ENCODE assay signal across 22 mouse cellular contexts in the genomic region with DNA sequence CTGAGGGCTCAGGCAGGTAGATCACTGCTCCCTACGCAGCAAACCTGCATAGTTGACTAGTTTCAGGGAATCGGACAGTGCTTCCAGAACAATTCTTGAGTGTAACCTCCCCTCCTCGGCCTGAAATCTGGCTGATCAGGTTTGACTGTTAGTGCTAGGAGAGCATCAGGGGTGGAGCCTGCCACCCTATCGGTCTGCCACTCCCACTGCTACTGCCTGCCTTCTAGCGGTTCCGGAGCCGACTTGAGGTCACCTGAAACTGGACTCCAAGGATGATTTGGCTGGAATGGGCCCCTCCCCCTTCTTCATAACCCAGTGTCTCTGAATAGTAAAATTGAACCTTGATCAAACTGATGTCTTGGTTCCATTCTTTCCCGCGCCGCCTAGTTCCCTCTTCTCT. TPM values are rescaled to one million over a fixed set of nuclear protein-coding genes. Genes with fewer than 3 reads are reported as not detected.
"Had no signal": no experiment of that assay in that cellular context is flagged by ENCODE, and none has a peak within 500 bp of the region (broad histone marks: within the 10 kb centered on the region; RNA-seq: fewer than 3 reads in every experiment).

No protein-coding gene starts in this region.

- H3K27ac ChIP-seq: limb, embryonic 13.5 days; midbrain, embryonic 13.5 days had no signal

- H3K4me1 ChIP-seq: limb, embryonic 13.5 days; midbrain, embryonic 13.5 days had no signal

- H3K27me3 ChIP-seq: limb, embryonic 13.5 days; liver, embryonic 13.5 days; midbrain, embryonic 13.5 days had no signal

- DNase-seq: kidney, adult 11 months; kidney, postnatal 10 days; left cerebral cortex, postnatal 4 days; liver, embryonic 13.5 days; right cerebral cortex, postnatal 25 days; thymus, adult 18-20 months; thymus, postnatal 14 days had no signal

- H3K4me3 ChIP-seq: limb, embryonic 13.5 days; liver, embryonic 13.5 days; midbrain, embryonic 13.5 days had no signal

RNA-seq across cellular contexts. Expression of a gene that starts 47.3 kb away (rescaled TPM):
- total RNA-seq: layer of hippocampus, adult 8-10 months; layer of hippocampus, postnatal 14 days; left cerebral cortex, adult 18-20 months; left cerebral cortex, postnatal 10 days; left cerebral cortex, postnatal 4 days; megakaryocyte progenitor cell, adult 5-6 weeks; midbrain, postnatal 0 days had no signal
- polyA plus RNA-seq: kidney, embryonic 14.5 days; large intestine, adult 2 months; limb, embryonic 13.5 days; liver, embryonic 13.5 days; lung, embryonic 16.5 days; midbrain, embryonic 13.5 days; midbrain, postnatal 0 days; neural tube, embryonic 14.5 days; small intestine, adult 2 months; stomach, embryonic 16.5 days; urinary bladder, adult 2 months had no signal
